Mouse (Mus musculus) hindbrain, embryonic 11.5 days (tissue): ENCODE results near the gene Ttll12. TPM values are rescaled to one million over a fixed set of nuclear protein-coding genes. Genes with fewer than 3 reads are reported as not detected.
A peak's percentile ranks its signal among the peaks of the same experiment; 100 is the strongest.

Experiments used
- ATAC-seq: fragments of 200-750 bp; cut with Nextera tagmentation; 2 replicates; pipeline ENCODE4 v1.8.0; 2017; ENCODE audit warnings: mild to moderate bottlenecking, moderate TSS enrichment, moderate library complexity; ENCODE audit not compliant: low FRiP score
- DNase-seq: peaks from one replicate; pipeline ENCODE4 v3.0.0-alpha.2; 2015; ENCODE audit warnings: low spot score
- H3K27ac ChIP-seq: fragments of 300-500 bp; sonication (generic); 2 replicates; pipeline ENCODE4 v1.5.1; 2014; ENCODE audit warnings: mild to moderate bottlenecking, low read depth, low read length
- H3K27me3 ChIP-seq: fragments of 300-500 bp; sonication (generic); 2 replicates; pipeline ENCODE4 v1.6.1; 2014; ENCODE audit warnings: mild to moderate bottlenecking, low read length, moderate library complexity, mixed read lengths; ENCODE audit not compliant: control insufficient read depth, insufficient read depth
- H3K36me3 ChIP-seq: fragments of 300-500 bp; sonication (generic); 2 replicates; pipeline ENCODE4 v1.6.1; 2014; ENCODE audit warnings: mild to moderate bottlenecking, low read length, moderate library complexity, mixed read lengths; ENCODE audit not compliant: control insufficient read depth, insufficient read depth
- H3K4me1 ChIP-seq: fragments of 300-500 bp; sonication (generic); replicated peaks from 2 replicates; pipeline ENCODE4 v1.6.1; 2014; ENCODE audit warnings: low read length, mixed read lengths; ENCODE audit not compliant: control insufficient read depth, insufficient read depth
- H3K4me2 ChIP-seq: fragments of 300-500 bp; sonication (generic); replicated peaks from 2 replicates; pipeline ENCODE4 v1.6.1; 2014; ENCODE audit warnings: mild to moderate bottlenecking, low read depth, low read length
- H3K4me3 ChIP-seq: fragments of 300-500 bp; sonication (generic); 2 replicates; pipeline ENCODE4 v1.5.1; 2014; ENCODE audit warnings: low read depth, low read length
- H3K9ac ChIP-seq: fragments of 300-500 bp; sonication (generic); 2 replicates; pipeline ENCODE4 v1.6.1; 2014; ENCODE audit warnings: low read depth, low read length
- H3K9me3 ChIP-seq: fragments of 300-500 bp; sonication (generic); 2 replicates; pipeline ENCODE4 v1.6.1; 2016; ENCODE audit warnings: low read length; ENCODE audit not compliant: control insufficient read depth
- WGBS: fragments of 180-500 bp; shearing (Covaris S2); extraction: QIAGEN DNeasy Blood & Tissue Kit; methylation state at CpG from one replicate; pipeline ENCODE4 v1.1.7; 2014; 5-methylcytosine and 5-hydroxymethylcytosine counted together
- polyA plus RNA-seq: library from polyadenylated mRNA; unstranded; fragments of >200 nt; fragmentation: Nextera tagmentation; extraction: Ambion mirVana; gene quantifications from 2 replicates; pipeline ENCODE4 v1.2.1, GENCODE M21; 2014

Gene Ttll12
- polyA plus RNA-seq, 1 experiment from 2014 or later: 43.4 TPM

DNA sequence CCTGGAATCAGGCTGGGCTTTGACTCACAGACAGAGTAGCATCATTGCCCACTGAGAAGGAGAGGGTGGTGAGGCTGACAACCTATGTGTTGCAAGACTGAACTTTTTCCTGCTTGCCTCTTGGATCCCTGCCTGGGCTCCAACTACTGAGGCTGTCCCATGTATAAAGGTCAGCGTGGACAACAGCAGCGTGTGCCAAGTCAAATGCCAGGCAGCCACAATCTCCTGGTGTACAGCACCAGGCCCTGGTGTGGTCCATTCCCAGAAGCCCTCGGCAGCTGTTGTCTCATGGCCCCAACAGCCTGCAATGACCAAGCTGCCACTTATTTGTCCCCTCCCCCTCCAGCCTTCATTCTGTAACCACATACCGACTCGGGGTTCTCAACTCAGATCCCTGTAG lies 23.3 kb downstream of the Ttll12 start:
- no peaks in the 10 kb centered on the region for H3K9me3 ChIP-seq
- H3K27ac ChIP-seq: no peak overlapping the region
- H3K4me1 ChIP-seq: no peaks in the 10 kb centered on the region
- H3K4me2 ChIP-seq: no peak overlapping the region
- no peaks in the 10 kb centered on the region; the same call in 1 of the 2 replicates for H3K36me3 ChIP-seq
- H3K27me3 ChIP-seq: no peaks in the 10 kb centered on the region
- DNase-seq (no peak), ATAC-seq (no peak)
- H3K4me3 ChIP-seq: no peak overlapping the region
- H3K9ac ChIP-seq: no peak overlapping the region
- 85% methylated on average over 5 of the region's 5 CpGs for WGBS

GRCm38 (mm10) chr15:83570641-83571040 lies 24.3 kb downstream of the Ttll12 start:
- Histone ChIP-seq H3K36me3 (no peaks in the 10 kb centered on the region), H3K27ac (no peak overlapping the region)

DNA sequence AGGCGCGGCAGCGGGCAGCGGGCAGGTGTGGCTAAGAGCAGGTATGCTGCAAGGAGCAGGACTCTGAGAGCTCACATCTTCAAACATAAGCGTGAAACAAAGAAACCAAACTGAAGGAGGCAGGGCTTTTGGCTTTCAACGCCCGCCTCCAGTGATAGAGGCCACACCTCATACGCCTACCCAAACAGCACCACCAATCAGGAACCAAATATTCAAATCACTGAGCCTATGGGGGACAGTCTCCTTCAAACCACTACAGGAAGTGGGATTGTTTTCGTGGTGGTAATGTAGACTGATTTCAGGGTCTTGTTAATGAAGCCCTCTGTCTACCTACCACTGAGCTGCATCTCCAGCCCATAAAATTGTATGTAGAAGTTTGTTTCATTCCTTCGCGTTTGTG lies 25.3 kb downstream of the Ttll12 start:
- Histone ChIP-seq H3K4me1 (no peaks in the 10 kb centered on the region), H3K36me3 (no peaks in the 10 kb centered on the region), H3K4me3 (no peak overlapping the region), H3K27me3 (no peaks in the 10 kb centered on the region), H3K27ac (no peak overlapping the region), H3K9me3 (no peaks in the 10 kb centered on the region), H3K9ac (no peak overlapping the region), H3K4me2 (no peak overlapping the region)
- DNase-seq: no peak
- no peak for ATAC-seq
- 54% methylated on average over 11 of the region's 11 CpGs for WGBS

More at GRCm38 (mm10) chr15:83570641-83571040, 24.3 kb downstream of the Ttll12 start:
- no peak for DNase-seq
- no peak overlapping the region for H3K9ac ChIP-seq
- ATAC-seq: no peak
- H3K4me1 ChIP-seq: no peaks in the 10 kb centered on the region
- no peak overlapping the region for H3K4me3 ChIP-seq
- no peaks in the 10 kb centered on the region for H3K27me3 ChIP-seq
- H3K4me2 ChIP-seq: no peak overlapping the region
- H3K9me3 ChIP-seq: no peaks in the 10 kb centered on the region
- 63% methylated on average over 2 of the region's 2 CpGs for WGBS

GRCm38 (mm10) chr15:83568544-83568943 lies 26.4 kb downstream of the Ttll12 start:
- Histone ChIP-seq H3K9ac (no peak overlapping the region), H3K4me3 (no peak overlapping the region), H3K27ac (no peak overlapping the region), H3K4me1 (0 out of 2 replicates have a peak, but pooled peaks cover 3% of the 10 kb centered on the region), H3K9me3 (no peaks in the 10 kb centered on the region), H3K27me3 (peaks cover 4% of the 10 kb centered on the region), H3K4me2 (no peak overlapping the region), H3K36me3 (no peaks in the 10 kb centered on the region)
- no peak for DNase-seq
- 92% methylated on average over 5 of the region's 5 CpGs for WGBS
- ATAC-seq: no peak

- Histone ChIP-seq H3K9ac (no peak overlapping the region), H3K27me3 (peaks cover 7% of the 10 kb centered on the region), H3K9me3 (no peaks in the 10 kb centered on the region), H3K4me3 (no peak overlapping the region), H3K4me1 (0 out of 2 replicates have a peak, but pooled peaks cover 6% of the 10 kb centered on the region), H3K36me3 (no peaks in the 10 kb centered on the region), H3K27ac (no peak overlapping the region), H3K4me2 (no peak overlapping the region)
- WGBS: 87% methylated on average over 3 of the region's 3 CpGs
- DNase-seq: no peak
- no peak for ATAC-seq
Measured at GRCm38 (mm10) chr15:83567728-83568127, 27.2 kb downstream of the Ttll12 start.

DNA sequence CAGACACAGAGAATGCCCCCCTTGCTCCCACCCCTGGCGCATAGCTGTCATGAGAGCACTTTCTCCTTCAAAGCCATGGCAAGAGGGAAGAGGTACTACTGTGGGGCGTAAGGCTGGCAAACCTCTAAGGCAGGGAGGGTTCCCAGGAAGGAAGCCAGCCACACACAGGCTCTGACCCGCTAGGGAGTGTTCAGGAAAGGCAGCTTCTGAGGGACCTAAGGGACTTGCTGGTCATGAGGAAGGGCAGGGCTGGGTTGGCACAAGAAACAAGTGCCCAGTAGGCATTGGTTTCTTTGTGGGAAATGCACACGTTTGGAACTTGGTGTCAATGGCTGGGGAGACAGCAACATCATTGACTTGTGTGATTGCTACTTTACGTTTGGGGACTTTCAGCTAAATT lies 29.0 kb downstream of the Ttll12 start:
- DNase-seq: no peak
- Histone ChIP-seq H3K36me3 (no peaks in the 10 kb centered on the region), H3K4me1 (0 out of 2 replicates have a peak, but pooled peaks cover 6% of the 10 kb centered on the region), H3K27me3 (peaks cover 9% of the 10 kb centered on the region), H3K4me2 (no peak overlapping the region), H3K9me3 (no peaks in the 10 kb centered on the region), H3K4me3 (no peak overlapping the region), H3K27ac (no peak overlapping the region), H3K9ac (no peak overlapping the region)
- no peak for ATAC-seq
- 77% methylated on average over 5 of the region's 5 CpGs for WGBS

GRCm38 (mm10) chr15:83565434-83565833 lies 29.5 kb downstream of the Ttll12 start:
- Histone ChIP-seq H3K36me3 (no peaks in the 10 kb centered on the region), H3K4me3 (no peak overlapping the region), H3K27me3 (peaks cover 9% of the 10 kb centered on the region), H3K27ac (no peak overlapping the region), H3K9me3 (no peaks in the 10 kb centered on the region), H3K9ac (no peak overlapping the region), H3K4me1 (0 out of 2 replicates have a peak, but pooled peaks cover 6% of the 10 kb centered on the region), H3K4me2 (no peak overlapping the region)
- ATAC-seq (no peak), DNase-seq (no peak)
- WGBS: 88% methylated on average over 3 of the region's 3 CpGs

DNA sequence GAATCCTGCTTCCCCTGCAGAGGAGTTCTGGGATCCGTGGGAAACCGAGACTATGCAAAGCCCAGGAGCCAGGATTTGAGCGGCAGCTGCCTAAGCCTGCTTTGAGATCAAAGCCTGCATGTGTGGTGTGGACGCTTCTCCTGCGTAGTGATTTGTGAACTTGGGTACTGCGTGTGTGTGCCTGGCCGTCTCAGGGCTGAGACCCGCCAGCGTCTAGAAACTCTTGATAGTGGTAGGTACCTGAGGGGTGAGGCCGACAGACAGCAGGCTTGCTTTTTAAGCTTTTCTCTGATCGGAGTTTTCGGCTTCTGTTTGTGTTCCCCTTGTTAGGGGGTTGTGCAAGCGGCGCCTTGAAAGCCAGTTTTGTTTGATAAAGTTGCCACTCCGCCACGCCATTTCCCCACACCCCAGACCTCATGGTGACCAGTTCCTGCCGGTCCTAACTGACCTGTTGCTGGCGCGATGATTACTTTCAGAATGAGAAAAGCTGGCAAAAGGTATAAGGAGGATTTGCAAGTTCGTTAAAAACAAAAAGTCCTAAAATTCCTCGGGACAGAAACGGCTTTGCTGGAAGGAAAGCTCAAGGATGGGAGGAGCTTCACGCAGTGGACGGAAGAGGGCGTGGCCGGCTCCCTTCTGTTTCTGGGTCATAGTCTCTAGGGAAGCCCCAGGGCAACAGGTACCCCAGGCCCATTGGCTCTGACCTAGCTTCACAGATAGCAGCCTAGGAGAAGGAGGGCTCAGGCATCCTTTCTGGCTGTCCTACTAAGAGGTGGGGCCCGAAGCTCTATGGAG lies 30.9 kb downstream of the Ttll12 start:
- Histone ChIP-seq H3K36me3 (no peaks in the 10 kb centered on the region), H3K4me3 (peak overlapping the region; percentile 40), H3K9ac (peak overlapping the region; percentile 56), H3K9me3 (no peaks in the 10 kb centered on the region), H3K27ac (no peak overlapping the region), H3K27me3 (peaks cover 9% of the 10 kb centered on the region), H3K4me2 (peak overlapping the region; percentile 85), H3K4me1 (0 out of 2 replicates have a peak, but pooled peaks cover 6% of the 10 kb centered on the region)
- 1% methylated on average over 27 of the region's 27 CpGs for WGBS
- DNase-seq (peak; percentile 62), ATAC-seq (no peak; the same call in 1 of the 2 replicates)

DNA sequence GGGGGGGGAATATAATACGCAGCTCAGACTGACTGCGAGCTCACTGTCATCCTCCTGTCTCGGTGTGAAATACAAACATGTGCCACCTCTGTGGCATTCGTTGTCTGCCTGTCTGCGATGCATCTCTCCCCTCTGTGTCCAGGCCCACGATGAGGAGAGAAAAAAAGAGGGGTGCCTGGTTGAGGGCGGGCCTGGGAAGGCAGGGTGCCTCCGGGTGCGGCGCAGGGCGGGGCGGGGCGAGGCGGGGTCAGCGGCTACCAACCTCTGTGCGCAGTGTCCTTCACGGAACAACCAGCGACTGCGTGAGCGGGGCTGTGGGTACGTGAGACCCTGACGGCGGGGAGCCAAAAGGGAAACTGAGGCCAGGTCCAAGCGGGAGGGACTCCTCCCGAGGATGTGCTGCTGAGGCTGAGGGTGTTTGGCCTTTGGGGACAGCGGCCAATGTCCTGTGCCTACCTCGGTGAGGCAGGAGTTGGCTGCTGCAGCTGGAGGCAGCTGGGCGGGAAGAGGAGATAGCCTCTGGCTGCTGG lies 31.6 kb downstream of the Ttll12 start, which contains the start of the genes Tspo and Mcat:
TSS of gene Tspo (plus strand) at position 266 of the 530 bp plus-strand sequence.
TSS of gene Mcat (minus strand) at position 461 of the 530 bp plus-strand sequence.
- ATAC-seq: no peak
- peak within 1 kb of the TSS; percentile 40 for H3K4me3 ChIP-seq
- peaks cover 9% of the 10 kb centered on the region for H3K27me3 ChIP-seq
- peak within 1 kb of the TSS; percentile 56 for H3K9ac ChIP-seq
- no peaks in the 10 kb centered on the region for H3K36me3 ChIP-seq
- no peaks in the 10 kb centered on the region for H3K9me3 ChIP-seq
- 3% methylated on average over 26 of the region's 28 CpGs for WGBS
- H3K4me1 ChIP-seq: 0 out of 2 replicates have a peak, but pooled peaks cover 6% of the 10 kb centered on the region
- H3K4me2 ChIP-seq: peak within 1 kb of the TSS; percentile 85
- DNase-seq: peak; percentile 58
- H3K27ac ChIP-seq: no peak within 1 kb of the TSS
